Mouse (Mus musculus): Measurements from ENCODE around the gene Misp. TPM values are rescaled to one million over a fixed set of nuclear protein-coding genes. Genes with fewer than 3 reads are reported as not detected.
A peak's percentile ranks its signal among the peaks of the same experiment; 100 is the strongest.

The Misp gene
- total and polyA plus RNA-seq, 2 experiments from 2014 or later = 0.27 TPM; not detected in 1

- peak within 1 kb of the TSS; percentile 80 for H3K4me2 ChIP-seq (ENCODE audit: low read depth, low read length, poor library complexity, severe bottlenecking)
- TF ChIP-seq CTCF (IDR thresholded peaks at IDR 0.05) = peak; percentile 82
- H3K4me1 ChIP-seq (ENCODE audit: insufficient read depth, low read length) = peaks cover 14% of the 10 kb centered on the region; the same call in 1 of the 2 replicates
- H3K9me3 ChIP-seq (ENCODE audit: low read length) = no peaks in the 10 kb centered on the region
- WGBS = 8% methylated on average over 37 of the region's 51 CpGs
- H3K27me3 ChIP-seq (ENCODE audit: insufficient read depth, low read length) = no peaks in the 10 kb centered on the region
- no peaks in the 10 kb centered on the region for H3K36me3 ChIP-seq (ENCODE audit: insufficient read depth, low read length)
- H3K4me3 ChIP-seq (ENCODE audit: low read depth, low read length) = peak within 1 kb of the TSS; percentile 96
- peak; percentile 79 for DNase-seq (ENCODE audit: low spot score)
- peak; percentile 66 for ATAC-seq (ENCODE audit: low FRiP score)
- peak within 1 kb of the TSS; percentile 87 for H3K27ac ChIP-seq (ENCODE audit: low read depth, low read length)
- H3K9ac ChIP-seq (replicated peaks; ENCODE audit: low read length, poor library complexity, severe bottlenecking) = peak within 1 kb of the TSS; percentile 98
Measured at GRCm38 (mm10) chr10:79793051-79793737, 27.6 kb upstream of the Misp start, which contains the start of gene Palm. Palm (plus strand) TSS chr10:79793572.

- Histone ChIP-seq H3K9ac (replicated peaks; ENCODE audit: low read length, poor library complexity, severe bottlenecking) (peak overlapping the region; percentile 98), H3K27me3 (ENCODE audit: insufficient read depth, low read length) (no peaks in the 10 kb centered on the region), H3K4me2 (ENCODE audit: low read depth, low read length, poor library complexity, severe bottlenecking) (peak overlapping the region; percentile 80), H3K27ac (ENCODE audit: low read depth, low read length) (peak overlapping the region; percentile 87), H3K36me3 (ENCODE audit: insufficient read depth, low read length) (no peaks in the 10 kb centered on the region), H3K4me1 (ENCODE audit: insufficient read depth, low read length) (peaks cover 14% of the 10 kb centered on the region; the same call in 1 of the 2 replicates), H3K9me3 (ENCODE audit: low read length) (no peaks in the 10 kb centered on the region), H3K4me3 (ENCODE audit: low read depth, low read length) (peak overlapping the region; percentile 96)
- DNase-seq (ENCODE audit: low spot score) (peak; percentile 54), ATAC-seq (ENCODE audit: low FRiP score) (peak; percentile 47)
- TF ChIP-seq CTCF (IDR thresholded peaks at IDR 0.05) = no peak; the same call in 1 of the 2 replicates
- WGBS = under 1% methylated on average over 32 of the region's 38 CpGs
Measured at GRCm38 (mm10) chr10:79793738-79794490, 26.9 kb upstream of the Misp start.

- ATAC-seq (ENCODE audit: low FRiP score) (peak; percentile 17; the same call in 1 of the 2 replicates), DNase-seq (ENCODE audit: low spot score) (peak; percentile 38)
- no peaks in the 10 kb centered on the region for H3K9me3 ChIP-seq (ENCODE audit: low read length)
- peak overlapping the region; percentile 87 for H3K27ac ChIP-seq (ENCODE audit: low read depth, low read length)
- peak overlapping the region; percentile 80 for H3K4me2 ChIP-seq (ENCODE audit: low read depth, low read length, poor library complexity, severe bottlenecking)
- no peaks in the 10 kb centered on the region for H3K27me3 ChIP-seq (ENCODE audit: insufficient read depth, low read length)
- no peaks in the 10 kb centered on the region for H3K36me3 ChIP-seq (ENCODE audit: insufficient read depth, low read length)
- TF ChIP-seq CTCF (IDR thresholded peaks at IDR 0.05) = no peak
- WGBS = 3% methylated on average over 10 of the region's 10 CpGs
- peak overlapping the region; percentile 96 for H3K4me3 ChIP-seq (ENCODE audit: low read depth, low read length)
- H3K4me1 ChIP-seq (ENCODE audit: insufficient read depth, low read length) = peaks cover 14% of the 10 kb centered on the region; the same call in 1 of the 2 replicates
- peak overlapping the region; percentile 98 for H3K9ac ChIP-seq (replicated peaks; ENCODE audit: low read length, poor library complexity, severe bottlenecking)
Measured at GRCm38 (mm10) chr10:79794491-79794931, 26.3 kb upstream of the Misp start.

- ATAC-seq (ENCODE audit: low FRiP score) (no peak), DNase-seq (ENCODE audit: low spot score) (no peak)
- peak; percentile 22; the same call in 1 of the 2 replicates for TF ChIP-seq CTCF (IDR thresholded peaks at IDR 0.05)
- WGBS = 97% methylated on average over 3 of the region's 3 CpGs
- Histone ChIP-seq H3K9me3 (ENCODE audit: low read length) (no peaks in the 10 kb centered on the region), H3K9ac (replicated peaks; ENCODE audit: low read length, poor library complexity, severe bottlenecking) (no peak overlapping the region), H3K4me2 (ENCODE audit: low read depth, low read length, poor library complexity, severe bottlenecking) (no peak overlapping the region), H3K27me3 (ENCODE audit: insufficient read depth, low read length) (no peaks in the 10 kb centered on the region), H3K27ac (ENCODE audit: low read depth, low read length) (no peak overlapping the region), H3K4me3 (ENCODE audit: low read depth, low read length) (no peak overlapping the region), H3K36me3 (ENCODE audit: insufficient read depth, low read length) (no peaks in the 10 kb centered on the region), H3K4me1 (ENCODE audit: insufficient read depth, low read length) (peaks cover 14% of the 10 kb centered on the region; the same call in 1 of the 2 replicates)
Measured at GRCm38 (mm10) chr10:79795905-79796304, 24.9 kb upstream of the Misp start.

GRCm38 (mm10) chr10:79797326-79797725, 23.5 kb upstream of the Misp start:
- Histone ChIP-seq H3K9ac (replicated peaks; ENCODE audit: low read length, poor library complexity, severe bottlenecking) (peak overlapping the region; percentile 48), H3K4me1 (ENCODE audit: insufficient read depth, low read length) (peaks cover 20% of the 10 kb centered on the region), H3K4me2 (ENCODE audit: low read depth, low read length, poor library complexity, severe bottlenecking) (peak overlapping the region; percentile 23), H3K27ac (ENCODE audit: low read depth, low read length) (no peak overlapping the region), H3K4me3 (ENCODE audit: low read depth, low read length) (no peak overlapping the region), H3K36me3 (ENCODE audit: insufficient read depth, low read length) (no peaks in the 10 kb centered on the region), H3K27me3 (ENCODE audit: insufficient read depth, low read length) (no peaks in the 10 kb centered on the region), H3K9me3 (ENCODE audit: low read length) (no peaks in the 10 kb centered on the region)
- no peak for DNase-seq (ENCODE audit: low spot score)
- TF ChIP-seq CTCF (IDR thresholded peaks at IDR 0.05) = no peak
- ATAC-seq (ENCODE audit: low FRiP score) = no peak
- 48% methylated on average over 15 of the region's 15 CpGs for WGBS

Measured in midbrain, postnatal 0 days (tissue).